Mouse (Mus musculus): ENCODE data around the gene Bclaf1. TPM values are rescaled to one million over a fixed set of nuclear protein-coding genes. Genes with fewer than 3 reads are reported as not detected.

Bclaf1 gene
- polyA plus RNA-seq, 1 experiment from 2014 or later: 143 TPM

- Histone ChIP-seq H3K27me3 (replicated peaks) (no peaks in the 10 kb centered on the region), H3K9ac (no peak overlapping the region), H3K4me2 (replicated peaks) (no peak overlapping the region), H3K27ac (no peak overlapping the region), H3K4me1 (no peaks in the 10 kb centered on the region), H3K9me3 (no peaks in the 10 kb centered on the region), H3K36me3 (peaks cover 67% of the 10 kb centered on the region), H3K4me3 (no peak overlapping the region)
- 89% methylated on average over 7 of the region's 7 CpGs for WGBS
- no peak for ATAC-seq (ENCODE audit: low FRiP score, low read depth)
Measured at GRCm38 (mm10) chr10:20337872-20338271, 25.6 kb downstream of the Bclaf1 start.

- Histone ChIP-seq H3K36me3 (peaks cover 30% of the 10 kb centered on the region), H3K4me1 (peaks cover 7% of the 10 kb centered on the region), H3K9me3 (no peaks in the 10 kb centered on the region), H3K27me3 (replicated peaks) (no peaks in the 10 kb centered on the region), H3K4me3 (no peak overlapping the region), H3K27ac (no peak overlapping the region), H3K4me2 (replicated peaks) (no peak overlapping the region), H3K9ac (no peak overlapping the region)
- 88% methylated on average over 1 of the region's 1 CpGs for WGBS
- ATAC-seq (ENCODE audit: low FRiP score, low read depth): no peak
Measured at GRCm38 (mm10) chr10:20345736-20346135, 33.5 kb downstream of the Bclaf1 start.

- no peak within 1 kb of the TSS for H3K27ac ChIP-seq
- peaks cover 7% of the 10 kb centered on the region for H3K4me1 ChIP-seq
- peak; percentile 96 for ATAC-seq (ENCODE audit: low FRiP score, low read depth)
- peak within 1 kb of the TSS; percentile 84 for H3K4me2 ChIP-seq (replicated peaks)
- peak within 1 kb of the TSS; percentile 59 for H3K4me3 ChIP-seq
- 2% methylated on average over 58 of the region's 58 CpGs for whole genome bisulfite sequencing
- H3K36me3 ChIP-seq: peaks cover 21% of the 10 kb centered on the region
- peak within 1 kb of the TSS; percentile 45; the same call in 1 of the 2 replicates for H3K9ac ChIP-seq
- no peaks in the 10 kb centered on the region for H3K9me3 ChIP-seq
- no peaks in the 10 kb centered on the region for H3K27me3 ChIP-seq (replicated peaks)
Measured at GRCm38 (mm10) chr10:20347285-20348214, 35.3 kb downstream of the Bclaf1 start, which contains the start of gene Mtfr2. Gene Mtfr2 (plus strand): TSS chr10:20347770.

GRCm38 (mm10) chr10:20348894-20349293 is 36.6 kb downstream of the Bclaf1 start:
- ATAC-seq (ENCODE audit: low FRiP score, low read depth): no peak
- H3K4me2 ChIP-seq (replicated peaks): peak overlapping the region; percentile 84; the same call in 1 of the 2 replicates
- no peak overlapping the region for H3K9ac ChIP-seq
- H3K9me3 ChIP-seq: no peaks in the 10 kb centered on the region
- peaks cover 10% of the 10 kb centered on the region for H3K36me3 ChIP-seq
- H3K4me3 ChIP-seq: no peak overlapping the region
- no peaks in the 10 kb centered on the region for H3K27me3 ChIP-seq (replicated peaks)
- no peak overlapping the region for H3K27ac ChIP-seq
- 94% methylated on average over 2 of the region's 2 CpGs for WGBS
- H3K4me1 ChIP-seq: peaks cover 7% of the 10 kb centered on the region

- H3K27ac ChIP-seq: no peak overlapping the region
- no peak overlapping the region for H3K4me3 ChIP-seq
- WGBS: 68% methylated on average over 10 of the region's 10 CpGs
- H3K27me3 ChIP-seq (replicated peaks): no peaks in the 10 kb centered on the region
- ATAC-seq (ENCODE audit: low FRiP score, low read depth): 0 out of 2 replicates have a peak, but pooled peaks have one; percentile 66
- no peak overlapping the region for H3K9ac ChIP-seq
- no peak overlapping the region for H3K4me2 ChIP-seq (replicated peaks)
- no peaks in the 10 kb centered on the region for H3K4me1 ChIP-seq
- H3K9me3 ChIP-seq: no peaks in the 10 kb centered on the region
- peaks cover 8% of the 10 kb centered on the region for H3K36me3 ChIP-seq
Measured at GRCm38 (mm10) chr10:20361542-20362449, 49.5 kb downstream of the Bclaf1 start.

- H3K4me1 ChIP-seq: no peaks in the 10 kb centered on the region
- H3K4me3 ChIP-seq: no peak overlapping the region
- no peak overlapping the region for H3K9ac ChIP-seq
- no peaks in the 10 kb centered on the region for H3K27me3 ChIP-seq (replicated peaks)
- H3K9me3 ChIP-seq: no peaks in the 10 kb centered on the region
- peak; percentile 58; the same call in 1 of the 2 replicates for ATAC-seq (ENCODE audit: low FRiP score, low read depth)
- no peak overlapping the region for H3K27ac ChIP-seq
- peaks cover 4% of the 10 kb centered on the region for H3K36me3 ChIP-seq
- 84% methylated on average over 4 of the region's 4 CpGs for WGBS
- no peak overlapping the region for H3K4me2 ChIP-seq (replicated peaks)
Measured at GRCm38 (mm10) chr10:20362450-20363118, 50.3 kb downstream of the Bclaf1 start.

GRCm38 (mm10) chr10:20372046-20372445 is 59.8 kb downstream of the Bclaf1 start:
- Histone ChIP-seq H3K4me2 (replicated peaks) (no peak overlapping the region), H3K4me1 (no peaks in the 10 kb centered on the region), H3K36me3 (no peaks in the 10 kb centered on the region), H3K9ac (no peak overlapping the region), H3K9me3 (no peaks in the 10 kb centered on the region), H3K4me3 (no peak overlapping the region), H3K27me3 (replicated peaks) (no peaks in the 10 kb centered on the region), H3K27ac (no peak overlapping the region)
- 93% methylated on average over 5 of the region's 5 CpGs for WGBS
- ATAC-seq (ENCODE audit: low FRiP score, low read depth): no peak

GRCm38 (mm10) chr10:20377621-20378020 is 65.4 kb downstream of the Bclaf1 start:
- Histone ChIP-seq H3K36me3 (no peaks in the 10 kb centered on the region), H3K27me3 (replicated peaks) (no peaks in the 10 kb centered on the region), H3K27ac (no peak overlapping the region), H3K4me1 (no peaks in the 10 kb centered on the region), H3K9me3 (no peaks in the 10 kb centered on the region), H3K9ac (no peak overlapping the region), H3K4me2 (replicated peaks) (no peak overlapping the region), H3K4me3 (no peak overlapping the region)
- WGBS: 93% methylated on average over 9 of the region's 9 CpGs
- ATAC-seq (ENCODE audit: low FRiP score, low read depth): no peak

GRCm38 (mm10) chr10:20379071-20379735 is 66.9 kb downstream of the Bclaf1 start:
- Histone ChIP-seq H3K9me3 (no peaks in the 10 kb centered on the region), H3K36me3 (no peaks in the 10 kb centered on the region), H3K27ac (no peak overlapping the region), H3K9ac (no peak overlapping the region), H3K27me3 (replicated peaks) (no peaks in the 10 kb centered on the region), H3K4me2 (replicated peaks) (no peak overlapping the region), H3K4me3 (no peak overlapping the region), H3K4me1 (no peaks in the 10 kb centered on the region)
- WGBS: 86% methylated on average over 9 of the region's 9 CpGs
- ATAC-seq (ENCODE audit: low FRiP score, low read depth): no peak

GRCm38 (mm10) chr10:20380798-20381197 is 68.5 kb downstream of the Bclaf1 start:
- H3K9me3 ChIP-seq: no peaks in the 10 kb centered on the region
- H3K27ac ChIP-seq: no peak overlapping the region
- no peak overlapping the region for H3K4me2 ChIP-seq (replicated peaks)
- 85% methylated on average over 3 of the region's 3 CpGs for WGBS
- no peaks in the 10 kb centered on the region for H3K36me3 ChIP-seq
- no peak for ATAC-seq (ENCODE audit: low FRiP score, low read depth)
- H3K9ac ChIP-seq: no peak overlapping the region
- no peaks in the 10 kb centered on the region for H3K4me1 ChIP-seq
- no peaks in the 10 kb centered on the region for H3K27me3 ChIP-seq (replicated peaks)
- no peak overlapping the region for H3K4me3 ChIP-seq

GRCm38 (mm10) chr10:20381352-20381751 is 69.1 kb downstream of the Bclaf1 start:
- ATAC-seq (ENCODE audit: low FRiP score, low read depth): no peak
- H3K27ac ChIP-seq: no peak overlapping the region
- H3K4me3 ChIP-seq: no peak overlapping the region
- H3K4me1 ChIP-seq: no peaks in the 10 kb centered on the region
- no peak overlapping the region for H3K9ac ChIP-seq
- H3K9me3 ChIP-seq: no peaks in the 10 kb centered on the region
- H3K27me3 ChIP-seq (replicated peaks): no peaks in the 10 kb centered on the region
- no peaks in the 10 kb centered on the region for H3K36me3 ChIP-seq
- 80% methylated on average over 3 of the region's 3 CpGs for WGBS
- no peak overlapping the region for H3K4me2 ChIP-seq (replicated peaks)
